Mouse (Mus musculus) forebrain, embryonic 13.5 days (tissue): Measurements from ENCODE around the gene Lrrc4c. TPM values are rescaled to one million over a fixed set of nuclear protein-coding genes. Genes with fewer than 3 reads are reported as not detected.

Source experiments
- ATAC-seq: fragments of 200-750 bp; cut with Nextera tagmentation; 2 replicates; pipeline ENCODE4 v1.8.0; 2017
- H3K27ac ChIP-seq: fragments of 300-500 bp; sonication (generic); 2 replicates; pipeline ENCODE4 v1.5.1; 2015; ENCODE audit warnings: inconsistent platforms, mild to moderate bottlenecking, moderate library complexity
- H3K27me3 ChIP-seq: fragments of 300-500 bp; sonication (generic); 2 replicates; pipeline ENCODE4 v1.6.1; 2015; ENCODE audit warnings: mild to moderate bottlenecking, inconsistent platforms
- H3K36me3 ChIP-seq: fragments of 300-500 bp; sonication (generic); 2 replicates; pipeline ENCODE4 v1.6.1; 2015; ENCODE audit warnings: mild to moderate bottlenecking, inconsistent platforms; ENCODE audit not compliant: poor library complexity, severe bottlenecking
- H3K4me1 ChIP-seq: fragments of 300-500 bp; sonication (generic); 2 replicates; pipeline ENCODE4 v1.6.1; 2015; ENCODE audit warnings: inconsistent platforms
- H3K4me2 ChIP-seq: fragments of 300-500 bp; sonication (generic); 2 replicates; pipeline ENCODE4 v1.6.1; 2015; ENCODE audit warnings: inconsistent platforms, mild to moderate bottlenecking, moderate library complexity
- H3K4me3 ChIP-seq: fragments of 300-500 bp; sonication (generic); 2 replicates; pipeline ENCODE4 v1.5.1; 2015; ENCODE audit warnings: mild to moderate bottlenecking, inconsistent platforms
- H3K9ac ChIP-seq: fragments of 300-500 bp; sonication (generic); 2 replicates; pipeline ENCODE4 v1.6.1; 2015; ENCODE audit warnings: mild to moderate bottlenecking, inconsistent platforms
- H3K9me3 ChIP-seq: fragments of 300-500 bp; sonication (generic); replicated peaks from 2 replicates; pipeline ENCODE4 v1.6.1; 2016; ENCODE audit warnings: inconsistent platforms
- WGBS: fragments of 180-500 bp; shearing (Covaris S2); methylation state at CpG from one replicate; pipeline ENCODE4 v1.1.7; 2015; 5-methylcytosine and 5-hydroxymethylcytosine counted together
- polyA plus RNA-seq: library from polyadenylated mRNA; unstranded; fragments of >200 nt; fragmentation: Nextera tagmentation; extraction: Ambion mirVana; gene quantifications from 2 replicates; pipeline ENCODE4 v1.2.1, GENCODE M21; 2015

Gene Lrrc4c
- polyA plus RNA-seq, 1 experiment from 2014 or later = 11.2 TPM

DNA sequence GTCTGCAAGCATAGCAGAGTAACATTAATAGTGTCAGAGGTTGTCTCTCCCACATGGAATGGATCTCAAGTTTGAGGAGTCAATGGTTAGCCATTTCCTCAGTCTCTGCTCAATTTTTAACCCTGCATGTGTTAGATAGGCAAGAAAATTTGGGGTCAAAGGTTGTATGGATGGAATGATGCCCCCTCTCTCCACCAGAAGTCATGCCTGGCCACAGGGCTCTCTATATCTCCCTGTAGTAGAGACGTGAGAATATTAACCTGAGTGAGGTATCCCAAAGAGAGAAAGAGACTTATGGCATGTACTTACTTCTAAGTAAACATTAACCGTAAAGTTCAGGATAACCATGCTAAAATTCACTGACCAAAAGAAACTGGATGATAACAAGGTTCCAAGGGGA is 1043.3 kb downstream of the Lrrc4c start:
- WGBS = 95% methylated on average over 2 of the region's 2 CpGs
- no peaks in the 10 kb centered on the region for H3K36me3 ChIP-seq
- H3K9ac ChIP-seq = no peak overlapping the region
- H3K4me2 ChIP-seq = no peak overlapping the region
- no peaks in the 10 kb centered on the region for H3K27me3 ChIP-seq
- H3K27ac ChIP-seq = no peak overlapping the region
- H3K9me3 ChIP-seq = no peaks in the 10 kb centered on the region
- no peaks in the 10 kb centered on the region for H3K4me1 ChIP-seq
- ATAC-seq = no peak
- H3K4me3 ChIP-seq = no peak overlapping the region

DNA sequence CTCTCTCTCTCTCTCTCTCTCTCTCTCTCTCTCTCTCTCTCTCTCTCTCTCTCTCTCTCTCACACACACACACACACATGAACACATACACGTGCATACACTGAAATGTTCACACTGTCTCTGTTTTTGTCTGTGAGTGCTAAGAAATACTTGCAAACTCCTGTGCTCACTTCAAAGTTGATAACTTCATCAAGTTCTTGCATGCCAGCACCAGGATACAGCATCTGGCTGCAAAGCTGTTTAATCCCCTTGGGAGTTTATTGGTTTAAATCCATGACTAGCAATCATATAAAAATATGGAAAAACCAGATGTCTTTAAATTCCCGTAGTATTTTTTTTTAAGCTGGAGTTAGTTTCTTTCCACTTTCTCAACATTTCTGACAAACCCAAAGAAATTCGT is 1052.0 kb downstream of the Lrrc4c start:
- no peak overlapping the region for H3K9ac ChIP-seq
- 86% methylated on average over 3 of the region's 3 CpGs for WGBS
- H3K36me3 ChIP-seq = no peaks in the 10 kb centered on the region
- no peaks in the 10 kb centered on the region for H3K9me3 ChIP-seq
- H3K4me2 ChIP-seq = no peak overlapping the region
- ATAC-seq = no peak
- no peaks in the 10 kb centered on the region for H3K27me3 ChIP-seq
- H3K4me3 ChIP-seq = no peak overlapping the region
- no peak overlapping the region for H3K27ac ChIP-seq
- H3K4me1 ChIP-seq = no peaks in the 10 kb centered on the region

DNA sequence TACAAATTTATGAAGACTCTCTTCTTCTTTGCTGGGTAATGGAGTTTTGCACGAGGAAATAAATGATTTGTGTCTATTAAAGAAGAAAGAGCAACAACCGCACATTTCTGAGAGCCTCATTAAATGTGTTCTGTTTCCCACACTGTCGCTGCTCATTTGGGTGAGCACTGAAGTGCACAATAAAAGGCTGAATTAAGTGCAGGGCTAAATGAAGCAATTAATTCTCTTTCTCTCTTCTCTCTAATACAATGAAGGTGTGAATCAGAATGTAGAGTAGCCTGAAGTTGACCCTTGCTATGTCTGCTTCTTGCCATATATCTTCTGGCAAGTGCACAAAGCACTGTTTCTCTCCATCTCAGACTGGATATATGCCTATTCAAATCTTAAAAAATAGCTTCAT is 1073.5 kb downstream of the Lrrc4c start:
- ATAC-seq = peak; percentile 57; the same call in 1 of the 2 replicates
- H3K4me1 ChIP-seq = peaks cover 5% of the 10 kb centered on the region; the same call in 1 of the 2 replicates
- H3K27me3 ChIP-seq = no peaks in the 10 kb centered on the region
- H3K4me3 ChIP-seq = no peak overlapping the region
- WGBS = 17% methylated on average over 3 of the region's 3 CpGs
- no peaks in the 10 kb centered on the region for H3K9me3 ChIP-seq
- H3K9ac ChIP-seq = no peak overlapping the region
- H3K27ac ChIP-seq = no peak overlapping the region
- H3K4me2 ChIP-seq = no peak overlapping the region
- H3K36me3 ChIP-seq = no peaks in the 10 kb centered on the region

DNA sequence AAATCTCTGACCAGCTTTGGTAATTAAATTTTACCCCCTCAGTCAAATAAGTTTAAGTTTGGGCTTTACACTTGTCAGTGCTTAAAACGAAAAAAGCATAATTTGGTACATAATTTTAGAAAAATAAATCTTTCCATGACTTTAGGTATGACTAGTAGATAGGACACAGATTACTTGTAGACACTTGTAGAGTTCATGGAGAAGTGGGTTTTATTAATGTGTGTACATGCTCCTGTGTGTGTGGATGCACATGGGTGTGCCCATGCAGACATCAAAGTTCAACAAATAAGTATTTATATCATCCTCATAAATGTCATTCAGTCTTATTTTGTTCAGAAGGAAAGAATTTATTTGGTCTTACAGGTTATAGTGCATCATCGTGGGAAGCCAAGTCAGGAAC is 1073.9 kb downstream of the Lrrc4c start:
- no peak for ATAC-seq
- no peak overlapping the region for H3K9ac ChIP-seq
- H3K4me1 ChIP-seq = peaks cover 5% of the 10 kb centered on the region; the same call in 1 of the 2 replicates
- no peaks in the 10 kb centered on the region for H3K9me3 ChIP-seq
- H3K4me2 ChIP-seq = no peak overlapping the region
- H3K27me3 ChIP-seq = no peaks in the 10 kb centered on the region
- 82% methylated on average over 2 of the region's 2 CpGs for WGBS
- no peak overlapping the region for H3K27ac ChIP-seq
- H3K36me3 ChIP-seq = no peaks in the 10 kb centered on the region
- H3K4me3 ChIP-seq = no peak overlapping the region

DNA sequence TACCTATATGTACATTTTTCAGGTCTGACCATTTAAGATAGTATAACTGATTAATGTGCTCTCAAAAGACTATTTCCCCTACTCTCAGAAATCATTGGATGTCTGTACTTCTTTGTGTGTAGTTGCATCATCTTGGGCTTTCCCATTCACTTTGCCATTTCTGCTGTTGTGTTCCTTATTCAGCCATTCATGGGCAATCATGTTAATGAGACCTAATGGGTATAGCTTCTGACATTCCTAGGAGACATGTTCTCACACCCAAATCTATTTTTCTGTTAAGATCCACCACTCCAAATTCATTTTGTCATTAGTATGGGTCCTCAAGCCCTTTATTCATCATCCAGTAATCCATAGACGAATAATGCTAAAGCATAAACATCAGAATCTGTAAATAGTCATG is 1095.1 kb downstream of the Lrrc4c start:
- Histone ChIP-seq H3K36me3 (no peaks in the 10 kb centered on the region), H3K27ac (no peak overlapping the region), H3K4me1 (no peaks in the 10 kb centered on the region), H3K9ac (no peak overlapping the region), H3K4me3 (no peak overlapping the region), H3K9me3 (no peaks in the 10 kb centered on the region), H3K4me2 (no peak overlapping the region), H3K27me3 (no peaks in the 10 kb centered on the region)
- 78% methylated on average over 1 of the region's 1 CpGs for WGBS
- ATAC-seq = no peak

DNA sequence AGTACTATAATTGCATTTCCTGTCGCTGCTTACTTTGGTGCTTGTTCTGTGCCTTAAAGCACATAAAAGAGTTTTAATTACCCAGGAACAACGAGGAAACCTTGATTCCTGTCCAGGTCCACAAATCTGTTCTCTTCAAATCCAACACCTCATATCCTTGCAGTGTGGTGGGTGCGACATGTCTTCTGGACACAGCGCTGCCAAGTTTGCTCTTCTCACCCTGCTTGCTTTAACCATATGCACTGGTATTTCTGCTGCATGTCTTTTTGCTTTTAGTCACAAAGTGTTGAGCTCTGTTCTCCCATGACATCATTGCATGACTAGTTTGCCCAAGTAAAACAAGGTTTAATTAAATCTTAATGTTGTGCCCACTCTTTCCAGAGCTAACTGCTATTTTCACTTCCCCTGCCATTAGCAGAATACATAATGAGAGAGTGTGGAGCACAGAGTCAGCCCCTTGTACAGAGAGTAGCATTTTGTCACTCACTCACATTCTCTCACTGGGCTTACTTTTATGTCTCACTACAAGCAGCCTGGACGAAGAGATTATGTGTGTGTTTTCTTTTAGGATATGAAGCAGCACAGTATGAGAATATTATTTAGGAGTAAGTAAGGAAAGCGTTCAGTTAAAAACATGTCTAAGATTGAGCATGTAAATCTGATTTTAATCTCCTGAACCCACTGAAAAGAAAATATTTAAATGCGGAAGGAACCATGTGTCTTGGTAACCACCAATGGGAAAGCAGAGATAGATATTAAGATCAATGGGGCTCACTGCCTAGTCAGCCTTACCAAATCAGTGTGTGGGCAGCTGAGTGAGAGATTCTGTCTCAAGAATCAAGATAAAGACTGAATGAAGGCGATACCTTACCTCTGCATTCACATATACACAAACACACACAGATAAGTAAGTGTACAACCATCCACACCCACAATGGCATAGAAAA is 1096.7 kb downstream of the Lrrc4c start:
- ATAC-seq = peak; percentile 89
- Histone ChIP-seq H3K27me3 (no peaks in the 10 kb centered on the region), H3K4me3 (no peak overlapping the region), H3K4me2 (no peak overlapping the region), H3K9me3 (no peaks in the 10 kb centered on the region), H3K27ac (no peak overlapping the region), H3K36me3 (no peaks in the 10 kb centered on the region), H3K9ac (no peak overlapping the region), H3K4me1 (no peaks in the 10 kb centered on the region)
- 61% methylated on average over 8 of the region's 8 CpGs for WGBS

DNA sequence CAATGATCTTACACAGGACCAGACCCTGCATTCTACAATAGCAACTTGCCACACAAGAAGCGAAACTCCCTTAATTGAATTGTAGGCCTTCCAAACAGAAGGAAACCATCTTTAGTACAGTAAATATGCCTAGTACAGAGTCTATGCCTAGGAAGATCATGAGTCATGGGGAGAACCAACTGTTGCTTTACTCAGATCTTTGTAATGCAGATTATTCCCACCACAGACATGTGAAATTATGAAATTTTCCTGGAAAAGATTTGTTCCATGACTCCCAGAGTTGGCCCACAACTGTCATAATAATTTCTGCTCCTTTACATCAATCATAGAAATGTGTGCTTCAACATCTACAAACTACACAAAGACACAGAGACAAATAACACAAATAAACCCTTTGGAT is 1116.2 kb downstream of the Lrrc4c start:
- no peak overlapping the region for H3K4me2 ChIP-seq
- 95% methylated on average over 1 of the region's 1 CpGs for WGBS
- no peak for ATAC-seq

DNA sequence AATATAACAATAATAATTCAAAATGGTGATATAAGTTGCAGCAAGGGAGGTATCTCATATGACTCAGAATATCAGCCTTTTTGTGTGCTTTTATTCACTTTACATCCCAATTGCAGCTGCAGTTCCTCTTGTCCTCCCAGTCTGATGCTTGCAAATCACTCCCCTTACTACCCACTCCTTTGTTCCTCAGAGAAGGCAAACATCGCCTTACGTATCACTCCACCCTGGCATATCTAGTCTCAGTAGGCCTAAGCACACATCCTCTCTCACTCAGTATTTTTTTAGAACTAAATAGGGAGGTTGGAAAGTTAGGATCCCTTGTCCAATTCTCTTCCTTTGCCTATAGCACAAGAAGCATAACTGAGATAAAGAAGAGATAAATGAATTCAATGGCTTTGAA is 1117.6 kb downstream of the Lrrc4c start:
- H3K4me1 ChIP-seq = no peaks in the 10 kb centered on the region
- no peak overlapping the region for H3K4me2 ChIP-seq
- no peak overlapping the region for H3K27ac ChIP-seq
- H3K9me3 ChIP-seq = no peaks in the 10 kb centered on the region
- H3K27me3 ChIP-seq = no peaks in the 10 kb centered on the region
- no peaks in the 10 kb centered on the region for H3K36me3 ChIP-seq
- WGBS = 78% methylated on average over 2 of the region's 2 CpGs
- H3K4me3 ChIP-seq = no peak overlapping the region
- no peak for ATAC-seq
- H3K9ac ChIP-seq = no peak overlapping the region

More for the DNA sequence above, 1116.2 kb downstream of the Lrrc4c start:
- Histone ChIP-seq H3K27me3 (no peaks in the 10 kb centered on the region), H3K27ac (no peak overlapping the region), H3K4me1 (no peaks in the 10 kb centered on the region), H3K36me3 (no peaks in the 10 kb centered on the region), H3K9me3 (no peaks in the 10 kb centered on the region), H3K9ac (no peak overlapping the region), H3K4me3 (no peak overlapping the region)

DNA sequence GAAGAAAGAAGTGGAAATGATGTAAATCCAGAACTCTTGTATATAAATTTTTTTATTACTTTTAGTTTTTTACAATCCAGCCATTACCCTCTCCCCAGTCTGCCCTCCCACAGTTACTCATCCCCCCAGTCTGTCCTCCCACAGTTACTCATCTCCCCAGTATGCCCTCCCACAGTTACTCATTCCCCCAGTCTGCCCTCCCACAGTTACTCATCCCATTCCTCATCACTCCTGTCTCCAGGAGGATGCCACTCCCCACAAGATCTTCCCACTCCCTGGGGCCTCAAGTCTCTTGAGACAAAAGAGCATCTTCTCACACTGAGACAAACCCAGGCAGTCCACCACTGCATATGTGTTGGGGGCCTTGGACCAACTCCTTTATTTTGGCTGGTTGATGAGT is 1119.8 kb downstream of the Lrrc4c start:
- Histone ChIP-seq H3K4me3 (no peak overlapping the region), H3K9ac (no peak overlapping the region), H3K4me2 (no peak overlapping the region), H3K27me3 (no peaks in the 10 kb centered on the region), H3K36me3 (no peaks in the 10 kb centered on the region), H3K4me1 (no peaks in the 10 kb centered on the region), H3K27ac (no peak overlapping the region), H3K9me3 (no peaks in the 10 kb centered on the region)
- ATAC-seq = no peak

DNA sequence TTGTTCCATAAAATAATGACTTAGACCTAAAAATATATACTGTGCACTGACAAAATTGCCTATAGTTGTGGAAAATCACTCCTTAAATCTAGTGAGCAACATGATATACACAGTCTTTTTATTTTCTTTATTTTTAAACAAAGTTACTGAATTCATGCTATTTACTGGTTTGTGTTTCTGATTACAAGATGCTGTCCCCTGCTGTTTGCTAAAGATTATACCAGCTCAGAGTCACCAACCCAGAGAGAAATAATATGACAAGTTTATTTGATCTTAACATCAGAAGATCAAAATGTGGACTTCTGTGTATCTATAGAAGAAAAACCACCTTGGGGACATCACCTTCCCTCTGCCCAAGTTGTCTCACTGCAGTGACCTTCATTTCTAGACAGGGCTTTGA is 1145.6 kb downstream of the Lrrc4c start:
- Histone ChIP-seq H3K36me3 (no peaks in the 10 kb centered on the region), H3K9me3 (no peaks in the 10 kb centered on the region), H3K27ac (no peak overlapping the region), H3K4me1 (peaks cover 6% of the 10 kb centered on the region; the same call in 1 of the 2 replicates), H3K27me3 (no peaks in the 10 kb centered on the region), H3K4me2 (no peak overlapping the region), H3K9ac (no peak overlapping the region), H3K4me3 (no peak overlapping the region)
- no peak for ATAC-seq

DNA sequence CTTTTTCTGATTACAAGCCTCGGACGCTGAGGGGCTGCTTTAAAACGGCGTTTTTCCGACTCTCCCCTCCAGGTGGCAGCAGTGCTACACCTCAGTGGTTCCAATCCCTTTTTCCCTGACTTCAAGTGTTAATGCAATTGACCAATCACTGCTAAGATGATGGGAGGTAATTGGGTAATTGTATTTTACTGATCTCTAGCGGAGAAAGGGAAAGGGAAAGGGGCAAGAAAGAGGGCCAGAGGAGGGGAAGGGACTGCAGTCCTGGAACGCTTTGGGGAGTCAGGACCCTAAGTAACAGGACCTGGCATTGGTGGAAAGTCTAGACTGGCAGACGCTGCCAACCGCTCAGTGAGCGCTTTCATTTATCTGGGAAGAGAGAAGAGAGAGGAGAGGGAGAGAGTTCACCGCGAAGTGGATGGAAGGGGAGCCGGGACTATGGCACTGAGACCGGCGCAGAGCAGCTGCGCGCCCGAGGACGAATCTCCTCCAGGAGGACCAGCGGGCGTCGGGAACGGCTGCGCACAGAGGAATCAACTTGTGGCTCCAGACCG is 1148.3 kb downstream of the Lrrc4c start:
- under 1% methylated on average over 25 of the region's 25 CpGs for WGBS
- ATAC-seq = peak; percentile 93
- peaks cover 18% of the 10 kb centered on the region; the same call in 1 of the 2 replicates for H3K4me1 ChIP-seq

DNA sequence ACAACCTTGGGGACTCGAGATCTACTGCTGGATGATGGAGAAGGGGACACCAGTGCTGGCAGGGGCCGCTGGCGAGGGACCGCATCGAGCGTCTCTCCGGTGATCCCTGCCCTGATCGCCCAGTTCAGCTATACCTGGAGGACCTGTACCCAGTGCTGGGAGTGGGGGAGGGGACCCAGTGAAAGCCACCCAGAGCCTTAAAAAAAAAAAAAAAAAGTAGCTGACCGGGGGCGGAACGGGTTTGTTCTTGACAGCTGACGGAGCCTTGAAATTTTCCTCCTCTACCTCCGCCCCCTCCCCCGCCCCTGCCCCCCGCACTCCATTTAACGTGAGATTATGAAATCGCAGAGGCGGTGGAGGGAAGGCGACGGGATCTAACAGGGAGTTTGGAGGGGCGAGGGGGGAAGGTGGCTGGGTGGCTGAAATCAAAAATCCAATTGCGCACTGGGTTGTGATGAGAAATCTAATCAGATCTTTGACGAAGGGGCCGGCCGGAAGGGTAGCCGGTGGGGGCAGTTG is 1149.1 kb downstream of the Lrrc4c start:
- WGBS = 1% methylated on average over 26 of the region's 26 CpGs
- peak; percentile 78 for ATAC-seq
- H3K4me3 ChIP-seq = peak overlapping the region; percentile 55

More for the DNA sequence above, 1148.3 kb downstream of the Lrrc4c start:
- Histone ChIP-seq H3K27ac (peak overlapping the region; percentile 91), H3K27me3 (no peaks in the 10 kb centered on the region), H3K4me2 (peak overlapping the region; percentile 77), H3K9me3 (no peaks in the 10 kb centered on the region), H3K36me3 (no peaks in the 10 kb centered on the region), H3K4me3 (peak overlapping the region; percentile 55), H3K9ac (peak overlapping the region; percentile 66)

More for the DNA sequence above, 1149.1 kb downstream of the Lrrc4c start:
- Histone ChIP-seq H3K9me3 (no peaks in the 10 kb centered on the region), H3K36me3 (no peaks in the 10 kb centered on the region), H3K27me3 (no peaks in the 10 kb centered on the region), H3K4me2 (peak overlapping the region; percentile 77), H3K9ac (peak overlapping the region; percentile 66), H3K4me1 (peaks cover 20% of the 10 kb centered on the region; the same call in 1 of the 2 replicates), H3K27ac (peak overlapping the region; percentile 91)
